Mouse (Mus musculus): ENCODE measurements at regions not wholly inside any gene's neighbourhood (a gene's known extent, or its start where the extent isn't known, plus 50 kb on each side); places are given as distances from the start of the nearest gene placed in this dataset.

GRCm38 (mm10) chr1:35673992-35674391 lies 394.2 kb upstream of the Hs6st1 start:
- TF ChIP-seq GABPA (IDR thresholded peaks at IDR 0.05; ENCODE audit: low read depth, low read length) (no peak), KAT2A (conservative IDR thresholded peaks at IDR 0.05; ENCODE audit: low read depth, low read length) (no peak), NRF1 (IDR thresholded peaks at IDR 0.05; ENCODE audit: insufficient read depth, low read depth, low read length, poor library complexity, severe bottlenecking) (no peak), EP300 (IDR thresholded peaks at IDR 0.05; ENCODE audit: low read depth in 1 of 2, low read length in 2 of 2) (no peak), BHLHE40 (IDR thresholded peaks at IDR 0.05; ENCODE audit: borderline replicate concordance, low read depth, low read length) (no peak), CTCF (IDR thresholded peaks at IDR 0.05 in 2 of 3, conservative IDR thresholded peaks at IDR 0.05 in 1 of 3; ENCODE audit: control insufficient read depth in 1 of 3, insufficient read depth in 1 of 3, low read depth in 2 of 3, low read length in 3 of 3, poor library complexity in 1 of 3, severe bottlenecking in 1 of 3) (no peak)
